Mouse (Mus musculus) forebrain, embryonic 14.5 days (tissue): ENCODE results near the gene Col27a1. TPM values are rescaled to one million over a fixed set of nuclear protein-coding genes. Genes with fewer than 3 reads are reported as not detected.

Experiments used
- ATAC-seq: fragments of 200-750 bp; cut with Nextera tagmentation; 2 replicates; pipeline ENCODE4 v1.8.0; 2017; ENCODE audit warnings: mild to moderate bottlenecking, moderate library complexity
- DNase-seq: peaks from one replicate; pipeline ENCODE4 v3.0.0-alpha.2; 2015; ENCODE audit warnings: low spot score
- H3K27ac ChIP-seq: fragments of 300-500 bp; sonication (generic); 2 replicates; pipeline ENCODE4 v1.5.1; 2014; ENCODE audit warnings: low read depth, mild to moderate bottlenecking, control low read depth, low read length, moderate library complexity
- H3K27me3 ChIP-seq: fragments of 300-500 bp; sonication (generic); replicated peaks from 2 replicates; pipeline ENCODE4 v1.6.1; 2014; ENCODE audit warnings: low read length, control low read depth, mixed read lengths; ENCODE audit not compliant: control insufficient read depth, insufficient read depth
- H3K36me3 ChIP-seq: fragments of 300-500 bp; sonication (generic); 2 replicates; pipeline ENCODE4 v1.6.1; 2014; ENCODE audit warnings: low read length, control low read depth; ENCODE audit not compliant: control insufficient read depth, insufficient read depth
- H3K4me1 ChIP-seq: fragments of 300-500 bp; sonication (generic); 2 replicates; pipeline ENCODE4 v1.6.1; 2014; ENCODE audit warnings: antibody characterized with exemption, low read length, control low read depth; ENCODE audit not compliant: control insufficient read depth, insufficient read depth
- H3K4me2 ChIP-seq: fragments of 300-500 bp; sonication (generic); 2 replicates; pipeline ENCODE4 v1.6.1; 2014; ENCODE audit warnings: mild to moderate bottlenecking, control low read depth, low read length
- H3K4me3 ChIP-seq: fragments of 300-500 bp; sonication (generic); 2 replicates; pipeline ENCODE4 v1.5.1; 2014; ENCODE audit warnings: low read depth, low read length, control low read depth
- H3K9ac ChIP-seq: fragments of 300-500 bp; sonication (generic); 2 replicates; pipeline ENCODE4 v1.6.1; 2014; ENCODE audit warnings: mild to moderate bottlenecking, low read length, control low read depth, moderate library complexity
- H3K9me3 ChIP-seq: fragments of 300-500 bp; sonication (generic); replicated peaks from 2 replicates; pipeline ENCODE4 v1.6.1; 2016; ENCODE audit warnings: low read length, control low read depth, mixed read lengths; ENCODE audit not compliant: control insufficient read depth
- WGBS: fragments of 180-500 bp; shearing (Covaris S2); extraction: QIAGEN DNeasy Blood & Tissue Kit; methylation state at CpG from one replicate; pipeline ENCODE4 v1.1.7; 2014; 5-methylcytosine and 5-hydroxymethylcytosine counted together
- microRNA counts: library from miRNA; unstranded; fragments of <30 nt; microRNA quantifications from one replicate; lab custom pipeline; 2016
- microRNA-seq: library from miRNA; unstranded; fragments of <30 nt; microRNA quantifications from one replicate; pipeline ENCODE4, GENCODE M21; 2016
- polyA plus RNA-seq: library from polyadenylated mRNA; unstranded; fragments of >200 nt; fragmentation: Nextera tagmentation; extraction: Ambion mirVana; gene quantifications from 2 replicates; pipeline ENCODE4 v1.2.1, GENCODE M21; 2014

Col27a1 gene
- polyA plus RNA-seq, 1 experiment from 2014 or later: 0.57 TPM

- H3K9ac ChIP-seq: no peak overlapping the region
- no peak overlapping the region for H3K4me3 ChIP-seq
- H3K9me3 ChIP-seq: no peaks in the 10 kb centered on the region
- H3K4me2 ChIP-seq: no peak overlapping the region
- no peak overlapping the region for H3K27ac ChIP-seq
- H3K27me3 ChIP-seq: no peaks in the 10 kb centered on the region
- WGBS: 95% methylated on average over 8 of the region's 8 CpGs
- peaks cover 92% of the 10 kb centered on the region for H3K36me3 ChIP-seq
- DNase-seq (no peak), ATAC-seq (no peak)
- no peaks in the 10 kb centered on the region for H3K4me1 ChIP-seq
Measured at GRCm38 (mm10) chr4:63373404-63373803, 159.6 kb downstream of the Col27a1 start.

GRCm38 (mm10) chr4:63374331-63374730 is 160.5 kb downstream of the Col27a1 start:
- WGBS: 93% methylated on average over 12 of the region's 12 CpGs
- peaks cover 96% of the 10 kb centered on the region for H3K36me3 ChIP-seq
- H3K4me2 ChIP-seq: no peak overlapping the region
- no peak overlapping the region for H3K4me3 ChIP-seq
- H3K9me3 ChIP-seq: no peaks in the 10 kb centered on the region
- no peak for DNase-seq
- H3K27ac ChIP-seq: no peak overlapping the region
- H3K4me1 ChIP-seq: no peaks in the 10 kb centered on the region
- H3K27me3 ChIP-seq: no peaks in the 10 kb centered on the region
- H3K9ac ChIP-seq: no peak overlapping the region
- no peak for ATAC-seq

GRCm38 (mm10) chr4:63375367-63375766 is 161.6 kb downstream of the Col27a1 start:
- Histone ChIP-seq H3K4me2 (no peak overlapping the region), H3K4me3 (no peak overlapping the region), H3K4me1 (no peaks in the 10 kb centered on the region), H3K27me3 (no peaks in the 10 kb centered on the region), H3K27ac (no peak overlapping the region), H3K36me3 (peaks cover 98% of the 10 kb centered on the region), H3K9me3 (no peaks in the 10 kb centered on the region), H3K9ac (no peak overlapping the region)
- 36% methylated on average over 1 of the region's 1 CpGs for WGBS
- peak; percentile 53 for DNase-seq
- ATAC-seq: peak; percentile 38

- no peak overlapping the region for H3K27ac ChIP-seq
- peaks cover 100% of the 10 kb centered on the region for H3K36me3 ChIP-seq
- ATAC-seq: no peak
Measured at GRCm38 (mm10) chr4:63377483-63377882, 163.7 kb downstream of the Col27a1 start.

GRCm38 (mm10) chr4:63382676-63383369 is 169.0 kb downstream of the Col27a1 start:
- DNase-seq: no peak
- Histone ChIP-seq H3K4me3 (no peak overlapping the region), H3K27ac (no peak overlapping the region), H3K27me3 (no peaks in the 10 kb centered on the region), H3K4me2 (no peak overlapping the region), H3K4me1 (0 out of 2 replicates have a peak, but pooled peaks cover under 1% of the 10 kb centered on the region), H3K9ac (no peak overlapping the region), H3K9me3 (no peaks in the 10 kb centered on the region), H3K36me3 (peaks cover 90% of the 10 kb centered on the region)
- ATAC-seq: no peak
- WGBS: 90% methylated on average over 4 of the region's 4 CpGs

More at GRCm38 (mm10) chr4:63377483-63377882, 163.7 kb downstream of the Col27a1 start:
- no peak for DNase-seq
- 65% methylated on average over 7 of the region's 7 CpGs for WGBS
- Histone ChIP-seq H3K9ac (no peak overlapping the region), H3K9me3 (no peaks in the 10 kb centered on the region), H3K27me3 (no peaks in the 10 kb centered on the region), H3K4me3 (no peak overlapping the region), H3K4me2 (no peak overlapping the region), H3K4me1 (no peaks in the 10 kb centered on the region)

- Histone ChIP-seq H3K9ac (no peak overlapping the region), H3K27ac (no peak overlapping the region), H3K9me3 (no peaks in the 10 kb centered on the region), H3K4me2 (no peak overlapping the region), H3K4me3 (no peak overlapping the region), H3K4me1 (0 out of 2 replicates have a peak, but pooled peaks cover 7% of the 10 kb centered on the region), H3K36me3 (peaks cover 83% of the 10 kb centered on the region), H3K27me3 (no peaks in the 10 kb centered on the region)
- WGBS: 71% methylated on average over 12 of the region's 12 CpGs
- no peak for DNase-seq
- ATAC-seq: no peak
Measured at GRCm38 (mm10) chr4:63383474-63383873, 169.7 kb downstream of the Col27a1 start.

- no peaks in the 10 kb centered on the region for H3K9me3 ChIP-seq
- H3K4me3 ChIP-seq: no peak overlapping the region
- no peak overlapping the region for H3K27ac ChIP-seq
- no peak overlapping the region for H3K4me2 ChIP-seq
- H3K4me1 ChIP-seq: peaks cover 14% of the 10 kb centered on the region
- H3K27me3 ChIP-seq: no peaks in the 10 kb centered on the region
- peaks cover 75% of the 10 kb centered on the region for H3K36me3 ChIP-seq
- WGBS: 88% methylated on average over 4 of the region's 4 CpGs
- DNase-seq: no peak
- no peak for ATAC-seq
- no peak overlapping the region for H3K9ac ChIP-seq
Measured at GRCm38 (mm10) chr4:63384262-63384661, 170.5 kb downstream of the Col27a1 start.

MicroRNAs within 50 kb of the gene (microRNA counts, 519-probe panel; counts per million panel counts)
- not detected for microRNA mmu-miR-455 (lab: Ali Mortazavi, UCI)

Small RNA genes lying within 50 kb of the gene (microRNA-seq; reads per million reads assigned to microRNA genes)
- 110 reads per million, percentile 58 among the genes with 10 or more reads in this experiment for gene Mir455

Other genes with a start within 250 kb of the Col27a1 start
- gene Zfp618, start 248.4 kb upstream of the Col27a1 start, polyA plus RNA-seq: 14.9 and 16.3 TPM in 2 replicates
- not detected in 2 replicates for gene Ambp, start 59.2 kb upstream of the Col27a1 start, polyA plus RNA-seq
- not detected in 2 replicates for gene Kif12, start 41.9 kb upstream of the Col27a1 start, polyA plus RNA-seq
- gene Orm1, start 130.6 kb downstream of the Col27a1 start, polyA plus RNA-seq: not detected in 2 replicates
- gene Orm3, start 142.2 kb downstream of the Col27a1 start, polyA plus RNA-seq: not detected in 2 replicates
- gene Orm2, start 148.4 kb downstream of the Col27a1 start, polyA plus RNA-seq: not detected in 2 replicates
- 5.7 and 8.5 TPM in 2 replicates for gene Akna, start 189.3 kb downstream of the Col27a1 start, polyA plus RNA-seq